Mouse (Mus musculus): Measurements from ENCODE around the gene Taar7a. TPM values are rescaled to one million over a fixed set of nuclear protein-coding genes. Genes with fewer than 3 reads are reported as not detected.

Taar7a gene
- total RNA-seq, 2 experiments from 2014 or later: not detected

DNA sequence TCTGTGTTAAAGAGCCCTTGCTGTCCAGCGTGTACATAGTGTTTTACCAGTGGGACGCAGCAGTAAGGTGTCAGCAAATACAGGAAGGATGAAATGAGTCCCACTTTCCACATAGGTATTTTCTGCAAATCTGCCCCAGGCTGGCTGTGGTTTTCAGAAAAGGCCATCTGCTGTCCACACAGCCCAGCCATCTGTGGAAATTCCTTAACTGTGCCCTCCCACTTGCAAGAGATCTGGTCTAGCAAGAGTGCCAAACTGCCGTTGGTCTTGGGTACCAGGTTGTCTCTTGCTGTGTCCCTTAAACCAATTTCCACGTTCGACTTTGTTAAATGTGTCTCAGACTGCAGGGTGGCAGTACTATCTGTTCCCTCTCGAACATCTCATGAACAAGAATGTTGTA is 41.6 kb downstream of the Taar7a start:
- no peak for DNase-seq (ENCODE audit: low spot score in 2 of 2)
- intact Hi-C loops (cut with DNase I): no loop called here

DNA sequence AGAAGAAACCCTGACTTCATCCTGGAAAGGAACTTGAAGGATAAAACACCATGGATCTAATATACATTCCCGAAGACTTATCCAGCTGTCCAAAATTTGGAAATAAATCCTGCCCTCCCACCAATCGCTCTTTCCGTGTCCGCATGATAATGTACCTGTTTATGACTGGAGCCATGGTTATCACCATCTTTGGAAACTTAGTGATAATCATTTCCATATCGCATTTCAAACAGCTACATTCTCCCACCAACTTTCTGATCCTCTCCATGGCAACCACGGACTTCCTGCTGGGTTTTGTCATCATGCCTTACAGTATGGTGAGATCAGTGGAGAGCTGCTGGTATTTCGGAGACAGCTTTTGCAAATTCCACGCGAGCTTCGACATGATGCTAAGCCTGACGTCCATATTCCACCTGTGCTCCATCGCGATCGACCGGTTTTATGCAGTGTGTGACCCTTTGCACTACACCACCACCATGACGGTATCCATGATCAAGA is 43.7 kb downstream of the Taar7a start, which contains the start of gene Taar3:
Gene Taar3, plus strand, starts transcription at position 51 of the 498 bp plus-strand sequence.
- peak; percentile 11 to 24 for DNase-seq (ENCODE audit: low spot score in 2 of 2)
- intact Hi-C loops (cut with DNase I): no loop called here

DNA sequence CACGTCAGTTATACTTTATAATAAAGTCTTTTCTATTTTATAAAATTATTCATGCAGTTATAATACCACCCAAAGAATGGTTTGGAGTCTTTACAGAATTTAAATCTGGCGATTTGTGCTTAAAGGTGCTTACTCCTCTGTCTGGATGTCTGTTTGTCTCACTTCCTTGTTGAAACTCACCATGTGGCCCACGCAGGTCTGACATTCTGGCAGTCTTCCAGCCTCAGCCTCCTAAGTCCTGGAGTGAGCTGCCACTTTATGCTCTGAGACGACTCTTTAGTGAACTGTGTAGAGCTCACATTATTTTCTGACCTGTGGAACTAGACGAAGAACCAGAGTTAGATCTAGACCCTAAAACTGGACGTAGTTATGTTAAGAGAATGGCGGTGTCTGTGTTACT is 45.3 kb downstream of the Taar7a start:
- intact Hi-C loops (cut with DNase I): no loop called here
- DNase-seq (ENCODE audit: low spot score in 2 of 2): no peak

DNA sequence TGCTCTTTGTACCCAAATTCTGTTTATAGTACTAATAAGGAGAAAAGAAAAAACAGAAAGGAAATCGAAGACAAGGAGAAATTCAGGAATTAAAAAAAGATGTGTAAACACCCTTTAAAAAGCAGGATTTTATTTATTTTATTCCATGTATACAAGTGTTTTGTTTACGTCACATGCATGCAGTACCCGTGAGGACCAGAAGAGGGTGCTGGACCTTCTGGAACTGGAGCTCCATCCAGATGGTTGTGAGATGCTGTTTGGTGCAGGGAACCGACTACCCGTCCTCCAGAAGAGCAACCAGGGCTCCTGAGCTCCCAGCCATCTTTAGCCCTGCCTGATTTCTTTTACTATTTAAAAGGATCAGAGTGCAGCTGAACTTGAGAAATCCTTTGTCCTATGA is 50.8 kb downstream of the Taar7a start:
- intact Hi-C loops (cut with DNase I): no loop called here
- DNase-seq (ENCODE audit: low spot score in 2 of 2): no peak

Other genes starting within 250 kb of the Taar7a start
- gene Rps12, start 206.2 kb downstream of the Taar7a start, total RNA-seq (2021): 100 to 1,000 TPM; 222 to 226 TPM
- gene Slc18b1, start 196.5 kb downstream of the Taar7a start, total RNA-seq (2021): 10 to 100 TPM; 18.3 to 23.3 TPM
- under 1 TPM in 1 of 2 experiments, not detected in 1; 0.19 TPM for gene Vnn3, start 142.0 kb downstream of the Taar7a start, total RNA-seq (2021)
- under 1 TPM in 1 of 2 experiments, not detected in 1; 0.13 TPM for gene Vnn1, start 98.8 kb downstream of the Taar7a start, total RNA-seq (2021)
- not detected for gene Taar1, start 73.1 kb downstream of the Taar7a start, total RNA-seq (2021)
- gene Taar2, start 54.9 kb downstream of the Taar7a start, total RNA-seq (2021): not detected
- not detected for gene Taar3, start 43.9 kb downstream of the Taar7a start, total RNA-seq (2021)
- gene Taar4, start 33.0 kb downstream of the Taar7a start, total RNA-seq (2021): not detected
- not detected for gene Taar5, start 22.8 kb downstream of the Taar7a start, total RNA-seq (2021)
- gene Taar6, start 7.8 kb downstream of the Taar7a start, total RNA-seq (2021): not detected
- not detected for gene Taar7b, start 6.5 kb upstream of the Taar7a start, total RNA-seq (2021)
- not detected for gene Taar7d, start 33.7 kb upstream of the Taar7a start, total RNA-seq (2021)
- gene Taar7e, start 44.1 kb upstream of the Taar7a start, total RNA-seq (2021): not detected
- not detected for gene Taar7f, start 56.0 kb upstream of the Taar7a start, total RNA-seq (2021)
- gene Taar8a, start 83.0 kb upstream of the Taar7a start, total RNA-seq (2021): not detected
- not detected for gene Taar8b, start 98.8 kb upstream of the Taar7a start, total RNA-seq (2021)
- not detected for gene Taar8c, start 108.4 kb upstream of the Taar7a start, total RNA-seq (2021)
- gene Taar9, start 116.1 kb upstream of the Taar7a start, total RNA-seq (2021): not detected
- 100 to 1,000 TPM; 150 to 156 TPM for gene Stx7, start 155.8 kb upstream of the Taar7a start, total RNA-seq (2021)
- gene Moxd1, start 230.0 kb upstream of the Taar7a start, total RNA-seq (2021): 10 to 100 TPM in 1 of 2 experiments, 1 to 10 TPM in 1; 8.9 to 11.3 TPM

Data from left cerebral cortex, postnatal 14 days (tissue).